Mouse (Mus musculus) cerebellum, adult 2 months (tissue): ENCODE results near the gene Cdh3.

Source experiments
- CTCF ChIP-seq: fragments of 200-500 bp; IDR thresholded peaks from 2 replicates; pipeline ENCODE4 v1.5.1; 2011; ENCODE audit warnings: low read depth, mild to moderate bottlenecking, control low read depth, low read length, moderate library complexity, borderline replicate concordance; ENCODE audit not compliant: insufficient read depth
- POLR2A ChIP-seq: fragments of 200-500 bp; IDR thresholded peaks from 2 replicates; pipeline ENCODE4 v1.6.1; 2011; ENCODE audit warnings: low read length, control low read depth, borderline replicate concordance; ENCODE audit not compliant: insufficient read depth

GRCm38 (mm10) chr8:106584942-106585670, 74.4 kb downstream of the Cdh3 start:
- no peak for TF ChIP-seq POLR2A
- no peak for TF ChIP-seq CTCF
